Mouse (Mus musculus) WW6 (cell line): ENCODE results near the gene Cped1.
A peak's percentile ranks its signal among the peaks of the same experiment; 100 is the strongest.

Source experiments
- DNase-seq: peaks from one replicate; pipeline ENCODE4 v3.0.0-alpha.2; 2013; ENCODE audit warnings: low read depth, low spot score

Gene Cped1

DNA sequence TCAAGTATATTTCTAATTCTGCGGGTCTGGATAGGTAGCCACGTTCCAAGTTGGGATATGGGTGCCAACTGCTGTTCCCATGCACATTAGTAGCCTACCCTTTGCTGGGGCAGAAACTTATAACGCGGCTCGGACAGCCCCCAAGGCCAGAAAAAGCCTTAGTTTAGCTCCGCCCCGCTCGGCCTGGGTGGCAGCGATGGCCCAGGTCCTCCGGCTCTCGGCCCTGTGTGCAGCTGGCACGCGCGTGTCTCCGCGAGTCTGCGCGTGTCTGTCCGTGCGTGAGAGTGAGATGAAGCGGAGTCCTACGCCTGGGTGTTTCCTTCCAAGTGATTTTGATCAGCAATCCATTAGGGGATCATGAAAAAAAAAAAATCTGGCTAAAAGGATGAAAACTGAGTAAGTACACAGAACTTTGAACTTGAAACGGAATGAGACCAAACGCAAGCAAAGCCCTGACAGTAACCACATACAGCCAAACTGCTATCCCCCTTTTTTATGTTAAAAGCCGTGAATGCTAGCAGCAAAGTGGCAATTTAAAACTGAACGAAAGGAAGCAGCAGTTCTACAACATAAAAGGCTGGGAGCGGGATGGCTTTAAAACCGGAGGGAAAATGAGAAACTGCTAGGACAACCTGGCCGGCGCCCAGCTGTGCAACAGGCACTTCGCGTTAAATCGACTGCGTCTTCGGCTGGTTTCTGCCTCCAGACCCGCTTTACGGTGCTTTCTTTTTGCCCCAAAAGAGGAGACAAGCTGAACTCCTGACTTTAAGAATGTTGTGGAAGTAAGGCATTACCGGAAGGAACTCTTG is at the start of gene Cped1:
TSS of gene Cped1 (plus strand) at position 185 of the 809 bp plus-strand sequence.
- no peak for DNase-seq

GRCm38 (mm10) chr6:21937981-21938635 is 47.6 kb upstream of the Cped1 start:
- no peak for DNase-seq

DNA sequence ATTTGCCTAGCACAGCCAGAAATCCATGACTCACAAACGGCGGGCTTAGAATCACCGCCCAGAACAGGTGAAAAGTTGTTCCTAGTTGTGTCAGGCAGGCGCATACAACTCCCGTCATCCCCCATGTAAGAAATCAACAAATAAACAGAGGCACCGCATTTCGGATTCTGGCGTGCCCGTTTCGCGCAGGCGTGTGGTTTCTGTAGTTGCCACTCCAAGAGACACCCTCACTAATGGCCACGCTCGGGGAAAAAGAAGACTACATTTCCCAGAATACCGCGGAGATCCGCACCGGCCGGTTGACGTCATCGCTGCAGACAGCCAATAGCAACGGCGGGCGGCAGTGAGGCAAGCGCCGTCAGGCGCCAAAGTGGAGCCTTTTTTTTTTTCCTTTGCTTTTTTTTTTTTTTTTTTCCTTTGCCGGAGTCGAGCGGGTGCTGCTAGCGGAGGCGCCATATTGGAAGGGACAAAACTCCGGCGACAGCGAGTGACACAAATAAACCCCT is 36.4 kb upstream of the Cped1 start, which contains the start of gene Ing3:
TSS of gene Ing3 (plus strand) at position 346 of the 506 bp plus-strand sequence.
- DNase-seq, result peak; percentile 90

DNA sequence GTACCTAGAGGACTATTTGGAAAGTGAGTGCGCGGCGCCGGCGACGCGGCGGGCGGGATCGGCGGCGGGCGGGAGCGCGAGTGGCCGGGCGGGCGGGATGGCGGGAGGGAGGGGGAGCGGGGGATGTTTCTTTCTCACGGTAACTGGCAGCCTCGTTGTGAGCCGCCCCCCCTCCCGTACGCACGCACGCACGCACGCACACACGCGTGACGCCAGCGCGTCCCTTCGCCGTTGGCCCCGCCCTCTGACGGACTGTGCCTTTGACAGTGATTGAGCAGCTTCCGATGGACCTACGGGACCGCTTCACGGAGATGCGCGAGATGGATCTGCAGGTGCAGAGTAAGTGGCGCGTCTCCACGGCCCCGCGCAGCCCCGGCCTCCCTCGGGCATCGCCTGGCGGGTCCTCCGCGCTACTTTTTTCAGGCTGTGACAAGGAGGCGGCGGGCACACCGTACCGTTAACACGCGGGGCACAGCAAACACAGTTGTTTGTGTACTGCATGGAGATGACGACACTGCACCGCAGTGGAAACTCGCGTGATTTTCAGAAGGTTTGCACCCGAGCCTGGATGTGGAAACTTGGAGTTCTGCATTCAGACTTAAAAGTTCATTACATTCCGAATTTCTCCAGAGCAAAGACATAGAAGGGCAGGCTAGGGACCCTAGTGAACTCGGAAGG is 35.8 kb upstream of the Cped1 start:
- DNase-seq, result peak; percentile 90

DNA sequence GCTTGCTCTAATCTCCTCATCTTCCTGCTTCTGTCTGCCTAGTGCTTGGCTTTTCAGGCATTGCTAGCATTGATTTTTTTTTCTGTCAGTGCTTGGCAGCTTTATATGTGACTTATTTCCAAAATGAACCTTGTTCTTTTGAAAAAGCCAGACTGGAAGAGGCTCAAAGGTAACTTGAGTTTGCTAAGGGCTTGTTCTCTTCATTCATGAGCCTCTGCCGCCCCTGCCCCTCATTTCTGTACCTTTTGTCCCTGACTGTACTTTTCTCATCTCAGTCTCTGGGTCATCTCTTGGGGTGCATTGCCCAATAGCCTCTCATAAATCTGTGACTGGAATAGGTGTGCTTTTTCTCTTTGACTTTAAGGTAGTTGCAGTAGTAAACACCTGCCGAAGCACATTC is 35.0 kb upstream of the Cped1 start:
- no peak for DNase-seq

DNA sequence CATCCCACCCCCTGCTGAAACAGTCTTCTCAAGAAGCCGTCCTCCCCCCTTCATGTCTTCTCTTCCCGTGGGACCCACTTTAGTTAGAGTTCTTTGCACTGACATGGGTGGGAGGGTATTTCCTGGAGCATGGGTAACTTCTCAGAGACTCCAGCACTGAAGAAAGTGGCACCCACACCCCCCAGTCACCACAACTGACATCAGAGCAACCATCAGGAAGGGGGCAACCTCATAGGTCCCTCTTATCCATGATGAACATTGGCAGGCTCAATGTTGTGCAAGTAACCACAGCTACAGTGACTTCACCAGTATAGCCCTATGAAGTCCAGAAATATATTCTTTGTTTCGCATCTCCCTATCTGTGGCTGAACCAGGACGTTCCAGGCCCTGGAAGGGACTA is 30.2 kb upstream of the Cped1 start:
- DNase-seq, result no peak

GRCm38 (mm10) chr6:21958922-21959321 is 26.8 kb upstream of the Cped1 start:
- no peak for DNase-seq

- no peak for DNase-seq
These were observed 25.8 kb upstream of the Cped1 start for GRCm38 (mm10) chr6:21959909-21960308.

GRCm38 (mm10) chr6:21977532-21977931 is 8.2 kb upstream of the Cped1 start:
- DNase-seq, result no peak

DNA sequence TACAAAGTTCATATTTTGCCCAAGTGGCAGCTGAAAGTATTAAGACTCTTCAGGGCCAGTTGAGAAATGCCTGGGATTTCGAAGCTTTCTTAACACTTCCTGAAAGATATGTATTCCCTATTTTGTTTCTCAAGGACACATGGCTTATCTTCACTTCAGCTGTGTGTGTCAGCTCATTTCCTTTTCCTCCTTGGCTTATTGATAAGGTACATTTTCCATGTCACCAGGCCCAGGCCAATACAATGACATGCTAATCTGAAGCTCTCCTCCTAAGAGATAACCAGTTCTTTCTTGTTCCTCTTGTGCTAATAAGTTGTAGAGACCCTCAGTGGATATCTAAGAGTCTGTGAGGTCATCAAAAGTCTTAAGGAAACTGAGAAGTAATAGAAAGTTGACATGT is 4.6 kb upstream of the Cped1 start:
- DNase-seq, result no peak

DNA sequence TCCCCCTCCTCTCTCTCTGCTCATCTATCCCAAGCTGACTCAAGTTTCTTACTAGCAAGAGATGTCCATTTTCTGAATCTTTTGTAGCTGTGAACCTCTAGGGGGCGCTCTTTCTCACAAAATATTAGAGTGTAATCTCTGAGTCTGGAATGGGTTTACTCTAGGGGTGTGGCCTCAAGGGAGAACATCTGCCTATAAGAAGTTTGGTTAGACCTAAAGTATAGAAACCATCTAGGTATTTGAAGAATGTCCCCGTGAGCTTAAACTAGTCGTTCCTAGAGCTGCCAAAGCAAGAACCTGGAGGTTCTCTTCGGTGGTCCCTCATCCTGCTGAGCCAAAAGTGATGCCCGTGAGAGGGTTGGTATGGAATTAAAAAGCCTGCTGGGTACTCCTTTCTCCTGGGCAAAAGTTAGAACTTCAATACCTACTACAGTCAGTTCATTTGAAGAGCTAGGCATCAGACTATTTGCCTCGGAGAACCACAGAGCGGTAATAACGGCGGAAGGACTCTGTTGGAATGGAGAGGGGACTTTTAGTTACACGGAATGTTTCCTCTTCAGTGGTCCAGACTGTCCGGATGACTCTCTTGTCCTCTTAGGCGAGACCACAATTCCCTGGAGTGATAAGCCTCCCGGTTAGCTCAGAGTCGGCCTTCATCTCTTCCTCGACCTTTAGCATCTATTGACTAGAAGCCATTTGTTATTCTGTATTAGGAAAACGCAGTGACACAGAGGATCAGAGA is 555 bp upstream of the Cped1 start:
- peak; percentile 46 for DNase-seq

- no peak for DNase-seq
These were observed 1.1 kb downstream of the Cped1 start for GRCm38 (mm10) chr6:21986660-21987331.

DNA sequence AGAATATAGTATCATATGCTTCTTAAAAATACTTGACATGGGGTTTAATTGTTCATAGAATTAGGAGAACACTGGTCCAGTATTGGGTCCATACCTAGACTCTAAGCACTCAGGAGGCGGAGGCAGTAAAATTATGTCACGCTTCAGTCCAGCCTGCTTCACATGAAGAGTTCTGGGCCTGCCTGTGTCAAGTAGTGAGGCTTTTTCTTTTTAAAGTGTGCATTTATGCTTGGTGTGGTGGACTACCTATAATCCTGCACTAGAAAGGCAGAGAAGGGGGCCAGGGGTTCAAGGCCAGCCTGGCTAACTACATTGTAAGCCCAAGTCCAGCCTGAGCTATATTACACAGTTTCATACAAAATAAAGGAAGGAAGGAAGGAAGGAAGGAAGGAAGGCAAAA is 1.8 kb downstream of the Cped1 start:
- DNase-seq, result no peak

GRCm38 (mm10) chr6:21988296-21988695 is 2.6 kb downstream of the Cped1 start:
- DNase-seq, result no peak

GRCm38 (mm10) chr6:21989081-21989480 is 3.4 kb downstream of the Cped1 start:
- DNase-seq, result no peak

DNA sequence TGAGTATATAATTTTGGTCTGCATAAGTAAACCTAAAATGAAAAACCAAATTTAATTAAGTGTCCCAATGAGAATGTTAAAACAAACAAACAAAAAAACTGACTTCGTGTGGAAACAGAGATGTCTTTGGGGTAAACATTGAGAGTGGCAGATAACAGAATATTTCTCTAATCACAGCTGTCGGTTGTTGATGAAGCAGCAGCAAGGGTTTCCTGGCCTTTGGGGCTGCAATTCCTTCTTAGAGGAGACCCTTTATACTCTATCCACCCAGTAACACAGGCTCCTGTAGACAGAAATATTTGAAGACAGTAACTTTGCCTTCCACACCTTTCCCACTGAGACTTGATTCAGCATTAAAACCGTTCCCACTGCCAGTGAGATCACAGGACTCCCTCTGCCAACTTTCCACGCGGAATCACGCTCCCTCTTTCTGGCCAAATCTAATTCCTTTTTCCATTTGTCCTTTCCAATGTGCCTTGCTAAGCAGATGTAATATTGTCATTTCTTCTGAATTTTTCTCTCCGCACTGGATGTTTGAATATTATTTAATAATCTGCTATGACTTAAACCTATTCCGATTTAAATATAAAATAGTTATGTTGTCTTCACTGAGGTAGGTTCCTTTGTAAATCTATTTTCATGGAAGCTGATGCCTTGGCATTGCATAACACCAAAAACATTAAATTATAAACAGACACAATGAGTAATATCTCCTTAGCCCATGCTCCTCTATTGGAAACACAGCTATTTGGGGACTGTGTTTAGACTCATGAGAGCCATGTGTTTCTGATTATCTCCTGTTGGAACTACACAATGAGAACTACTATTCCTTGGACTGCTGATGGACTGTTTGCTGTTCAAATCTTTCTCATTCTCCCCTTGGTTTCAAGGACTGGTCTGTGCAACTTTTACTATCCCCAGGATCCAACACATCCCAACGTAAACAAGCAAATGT is 4.7 kb downstream of the Cped1 start:
- no peak for DNase-seq

- no peak for DNase-seq
These were observed 5.4 kb downstream of the Cped1 start for GRCm38 (mm10) chr6:21991151-21991550.

GRCm38 (mm10) chr6:21993070-21993469 is 7.4 kb downstream of the Cped1 start:
- no peak for DNase-seq

DNA sequence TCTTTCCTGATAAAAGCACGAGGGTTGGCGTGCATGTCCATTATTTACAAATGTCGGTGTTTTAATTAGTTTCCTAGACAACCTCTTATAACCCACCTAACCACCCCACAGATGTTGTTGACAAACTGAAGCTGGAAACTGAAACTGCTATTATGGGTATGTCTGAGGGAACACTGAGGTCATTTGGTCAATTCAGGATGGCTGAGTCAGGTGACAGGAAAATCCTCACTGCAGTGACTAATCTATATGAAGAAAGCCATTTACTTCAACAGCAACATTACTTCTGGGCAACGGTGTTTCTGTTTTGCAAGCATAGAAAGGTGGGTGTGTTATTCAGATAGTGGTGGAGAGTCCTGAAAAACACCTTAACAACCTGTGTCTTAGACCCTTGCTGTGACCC is 12.4 kb downstream of the Cped1 start:
- DNase-seq, result no peak

DNA sequence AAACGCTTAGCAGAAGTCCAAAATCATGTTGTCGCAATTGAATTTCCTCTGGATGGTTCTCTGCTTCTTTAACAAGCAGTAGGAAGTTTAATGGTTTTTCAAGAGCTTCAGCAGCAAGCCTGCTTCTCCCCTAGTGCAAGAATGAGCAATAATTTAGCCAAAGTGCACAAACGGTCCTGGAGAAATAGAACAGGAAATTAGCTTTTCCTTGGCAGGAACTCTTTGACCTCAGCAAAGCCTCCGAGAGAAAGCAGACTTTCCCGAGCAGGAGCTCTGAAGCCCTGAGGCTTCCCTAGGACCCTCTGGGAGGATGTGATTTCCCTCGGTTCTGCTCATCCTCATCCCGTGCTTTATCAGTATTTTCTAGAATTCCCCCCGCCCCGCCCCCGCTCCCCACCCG is 13.3 kb downstream of the Cped1 start:
- DNase-seq, result no peak
